Mouse (Mus musculus): ENCODE measurements around the gene Zfp646.

The Zfp646 gene

GRCm38 (mm10) chr7:127879301-127879700 lies 3.3 kb downstream of the Zfp646 start:
- CTCF ChIA-PET, result interaction anchor here (1.4 kb wide), 1 partner anchor 25 kb away, joined by 5 read pairs; the partner anchor contains the start of gene Bckdk

- CTCF ChIA-PET, result interaction anchor here (0.5 to 1.4 kb wide), 2 partner anchors 16 to 24 kb away, joined by 5 to 7 read pairs; partner anchors contain the start of gene Bckdk
Observed at GRCm38 (mm10) chr7:127880431-127880830, 4.4 kb downstream of the Zfp646 start.

- CTCF ChIA-PET, result interaction anchor here (0.6 kb wide), 1 partner anchor 15 kb away, joined by 5 read pairs; no protein-coding TSS in a partner anchor
Observed at GRCm38 (mm10) chr7:127885951-127886350, 9.9 kb downstream of the Zfp646 start.

GRCm38 (mm10) chr7:127886551-127886950 lies 10.5 kb downstream of the Zfp646 start:
- CTCF ChIA-PET, result no interaction called here

GRCm38 (mm10) chr7:127887191-127887590 lies 11.2 kb downstream of the Zfp646 start:
- CTCF ChIA-PET, result no interaction called here

GRCm38 (mm10) chr7:127887781-127888180 lies 11.8 kb downstream of the Zfp646 start:
- CTCF ChIA-PET, result no interaction called here

GRCm38 (mm10) chr7:127888821-127889220 lies 12.8 kb downstream of the Zfp646 start:
- CTCF ChIA-PET, result no interaction called here

- CTCF ChIA-PET, result no interaction called here
Observed at GRCm38 (mm10) chr7:127890798-127891197, 14.8 kb downstream of the Zfp646 start, which contains the start of gene Prss53. TSS of gene Prss53 (minus strand) at chr7:127890970.

- CTCF ChIA-PET, result interaction anchor here (0.5 kb wide), 1 partner anchor 72 kb away, joined by 4 read pairs; no protein-coding TSS in a partner anchor
Observed at GRCm38 (mm10) chr7:127894480-127894879, 18.5 kb downstream of the Zfp646 start.

GRCm38 (mm10) chr7:127895442-127895841 lies 19.4 kb downstream of the Zfp646 start, which contains the start of the genes Gm21974 and Vkorc1:
TSS of gene Gm21974 (minus strand) at chr7:127895454.
TSS of gene Vkorc1 (minus strand) at chr7:127895617.
- CTCF ChIA-PET, result interaction anchor here (0.6 to 1.1 kb wide), 6 partner anchors 22 to 1145 kb away, joined by 4 to 9 read pairs (median 6); no protein-coding TSS in a partner anchor

GRCm38 (mm10) chr7:127895891-127896290 lies 19.9 kb downstream of the Zfp646 start:
- CTCF ChIA-PET, result interaction anchor here (0.6 to 1.1 kb wide), 6 partner anchors 22 to 1146 kb away, joined by 4 to 9 read pairs (median 6); no protein-coding TSS in a partner anchor

- CTCF ChIA-PET, result interaction anchor here (0.7 to 0.8 kb wide), 2 partner anchors 16 to 95 kb away, joined by 3 to 7 read pairs; no protein-coding TSS in a partner anchor
Observed at GRCm38 (mm10) chr7:127896384-127896783, 20.4 kb downstream of the Zfp646 start.

- CTCF ChIA-PET, result no interaction called here
Observed at GRCm38 (mm10) chr7:127897542-127897941, 21.5 kb downstream of the Zfp646 start.

- CTCF ChIA-PET, result no interaction called here
Observed at GRCm38 (mm10) chr7:127898179-127898956, 22.3 kb downstream of the Zfp646 start.

- CTCF ChIA-PET, result no interaction called here
Observed at GRCm38 (mm10) chr7:127899997-127900396, 24.0 kb downstream of the Zfp646 start.

- CTCF ChIA-PET, result interaction anchor here (0.6 kb wide), 1 partner anchor 1703 kb away, joined by 4 read pairs; no protein-coding TSS in a partner anchor
Observed at GRCm38 (mm10) chr7:127901772-127902171, 25.8 kb downstream of the Zfp646 start.

GRCm38 (mm10) chr7:127903971-127904796 lies 28.2 kb downstream of the Zfp646 start, which contains the start of gene Bckdk:
TSS of gene Bckdk (plus strand) at chr7:127904082.
- CTCF ChIA-PET, result interaction anchor here (0.6 to 1.7 kb wide), 4 partner anchors 8 to 88 kb away, joined by 3 to 5 read pairs (median 3); partner anchors contain the start of gene Kat8

- CTCF ChIA-PET, result no interaction called here
Observed at GRCm38 (mm10) chr7:127907939-127908338, 31.9 kb downstream of the Zfp646 start.

- CTCF ChIA-PET, result interaction anchor here (0.6 kb wide), 1 partner anchor 743 kb away, joined by 4 read pairs; no protein-coding TSS in a partner anchor
Observed at GRCm38 (mm10) chr7:127908656-127909055, 32.6 kb downstream of the Zfp646 start.

- CTCF ChIA-PET, result interaction anchor here (0.7 to 0.8 kb wide), 2 partner anchors 9 to 112 kb away, joined by 3 to 12 read pairs; partner anchors contain the start of gene Hsd3b7
Observed at GRCm38 (mm10) chr7:127912190-127912871, 36.3 kb downstream of the Zfp646 start, which contains the start of gene Kat8. TSS of gene Kat8 (plus strand) at chr7:127912516.

- CTCF ChIA-PET, result interaction anchor here (0.7 to 0.8 kb wide), 3 partner anchors 9 to 426 kb away, joined by 3 to 12 read pairs (median 7); partner anchors contain the start of gene Hsd3b7
Observed at GRCm38 (mm10) chr7:127912938-127913337, 36.9 kb downstream of the Zfp646 start.
